Mouse (Mus musculus) myocyte (in vitro differentiated cells): ENCODE data around the gene Cdk18.

Experiments used
- MAX ChIP-seq: IDR thresholded peaks from one replicate; pipeline ENCODE4 v1.6.1; 2011; ENCODE audit warnings: low read depth, mild to moderate bottlenecking, control low read depth
- MYOG ChIP-seq, 3 experiments: IDR thresholded peaks; one replicate each; pipeline ENCODE4 v1.6.1; 2011; ENCODE audit warnings: control low read depth in 2 of 3, low read depth in 2 of 3, mild to moderate bottlenecking in 2 of 3; ENCODE audit not compliant: insufficient read length in 2 of 3, control insufficient read depth in 1 of 3, insufficient read depth in 1 of 3
- POLR2A ChIP-seq: IDR thresholded peaks from one replicate; pipeline ENCODE4 v1.6.1; 2011; ENCODE audit warnings: low read depth, mild to moderate bottlenecking, control low read depth, moderate library complexity; ENCODE audit not compliant: insufficient read length
- POLR2AphosphoS2 ChIP-seq: IDR thresholded peaks from one replicate; pipeline ENCODE4 v1.6.1; 2011; ENCODE audit warnings: low read depth, control low read depth; ENCODE audit not compliant: insufficient read length
- TCF12 ChIP-seq: IDR thresholded peaks from one replicate; pipeline ENCODE4 v1.6.1; 2011; ENCODE audit warnings: mild to moderate bottlenecking, control low read depth; ENCODE audit not compliant: poor library complexity, insufficient read depth, severe bottlenecking
- TCF3 ChIP-seq: IDR thresholded peaks from one replicate; pipeline ENCODE4 v1.6.1; 2011; ENCODE audit warnings: low read depth, control low read depth; ENCODE audit not compliant: insufficient read length

DNA sequence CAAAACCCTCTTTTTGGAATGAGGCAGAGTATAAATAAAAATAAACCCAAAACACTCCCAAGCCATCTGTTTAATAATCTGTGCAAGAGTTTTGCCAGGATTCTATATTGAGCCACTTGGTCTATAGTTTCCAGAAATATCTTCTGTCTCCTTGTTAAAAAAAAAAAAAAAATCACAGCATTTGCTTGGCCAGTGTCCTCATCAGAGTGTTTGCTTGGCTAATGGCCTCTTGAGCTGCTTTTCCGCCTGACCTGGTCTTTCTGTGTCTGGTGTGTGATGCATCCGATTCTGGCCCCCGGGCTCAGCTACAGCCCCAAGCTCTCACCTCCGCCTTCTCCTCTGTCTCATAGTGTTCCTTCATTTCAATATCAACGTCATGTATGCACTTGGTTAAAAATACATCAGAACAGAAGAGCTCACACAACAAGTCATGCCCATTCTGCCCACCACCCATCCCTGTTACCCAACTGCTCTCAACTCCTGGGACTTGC is 51.3 kb downstream of the Cdk18 start:
- no peak for TF ChIP-seq TCF3
- TF ChIP-seq POLR2A, result no peak
- TF ChIP-seq POLR2AphosphoS2, result no peak
- TF ChIP-seq MAX, result no peak
- no peak for TF ChIP-seq TCF12
- TF ChIP-seq MYOG (IDR thresholded peaks at IDR 0.05; ENCODE audit: control insufficient read depth in 1 of 3, insufficient read depth in 1 of 3, insufficient read length in 2 of 3, low read depth in 2 of 3), result no peak
